Mouse (Mus musculus) heart, postnatal 0 days (tissue): ENCODE measurements around the gene Smarcc1.

Source experiments
- CTCF ChIP-seq: IDR thresholded peaks from 2 replicates; pipeline ENCODE4 v1.5.1; 2016; ENCODE audit warnings: antibody characterized with exemption, control low read depth, low read depth
- EP300 ChIP-seq: IDR thresholded peaks from 2 replicates; pipeline ENCODE4 v1.6.1; 2016; ENCODE audit warnings: antibody characterized with exemption, low read depth

DNA sequence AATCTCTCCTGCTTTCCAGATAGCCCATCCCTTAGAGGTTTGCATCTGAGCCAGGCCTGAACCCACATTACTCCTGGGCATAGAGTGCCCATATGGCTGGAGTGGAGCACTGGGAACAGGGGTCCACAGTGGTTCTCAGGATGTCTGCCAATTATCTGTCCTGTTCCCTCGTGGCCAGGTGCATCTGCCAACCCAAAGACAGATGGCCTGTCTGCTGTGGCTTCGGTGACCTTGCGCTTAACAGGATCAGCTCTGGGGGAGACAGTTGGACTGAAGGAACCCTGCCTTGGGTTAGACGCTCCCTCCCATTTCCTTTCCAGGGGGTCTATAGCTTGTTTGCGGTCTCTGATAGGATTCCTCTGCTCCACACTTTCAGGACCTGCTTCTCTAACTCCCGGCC is 141.1 kb downstream of the Smarcc1 start:
- TF ChIP-seq CTCF (no peak), EP300 (no peak)
